Mouse (Mus musculus): ENCODE data around the gene Tcf12. TPM values are rescaled to one million over a fixed set of nuclear protein-coding genes. Genes with fewer than 3 reads are reported as not detected.

The Tcf12 gene
- polyA plus RNA-seq, 1 experiment = 78.1 TPM

DNA sequence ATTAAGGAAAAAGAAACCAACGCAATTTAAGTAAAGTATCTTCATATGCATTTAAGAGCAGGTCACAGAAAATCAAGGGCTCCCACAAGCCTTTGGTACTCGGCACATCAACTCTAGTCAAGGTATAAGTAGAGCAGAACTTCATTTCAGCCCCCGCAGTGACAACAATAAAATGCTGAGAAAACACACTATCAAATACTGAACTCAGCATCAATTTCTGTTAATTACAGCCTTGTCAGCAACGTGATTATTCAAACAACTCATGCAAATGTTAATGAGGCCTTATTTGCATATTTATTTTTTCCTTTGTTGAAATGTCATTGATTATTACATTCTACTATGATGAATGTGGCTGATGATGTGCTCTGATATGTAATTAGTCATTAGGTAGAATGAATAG, 136.5 kb downstream of the Tcf12 start:
- 76% methylated on average over 4 of the region's 4 CpGs for WGBS
- Histone ChIP-seq H3K4me1 (ENCODE audit: control insufficient read depth, insufficient read depth, low read length) (peaks cover 14% of the 10 kb centered on the region), H3K4me3 (replicated peaks; ENCODE audit: extremely low read depth, low read depth, low read length) (no peak overlapping the region)
- TF ChIP-seq POLR2A (IDR thresholded peaks at IDR 0.05; ENCODE audit: borderline replicate concordance, extremely low read depth, low read depth, low read length) = no peak
- TF ChIP-seq CTCF (IDR thresholded peaks at IDR 0.05; ENCODE audit: insufficient read depth, low read length) = no peak
- no peak for DNase-seq

GRCm38 (mm10) chr9:71974541-71974959, 137.1 kb downstream of the Tcf12 start:
- Histone ChIP-seq H3K4me3 (replicated peaks; ENCODE audit: extremely low read depth, low read depth, low read length) (no peak overlapping the region), H3K4me1 (ENCODE audit: control insufficient read depth, insufficient read depth, low read length) (peaks cover 14% of the 10 kb centered on the region)
- TF ChIP-seq CTCF (IDR thresholded peaks at IDR 0.05; ENCODE audit: insufficient read depth, low read length) = no peak
- no peak for TF ChIP-seq POLR2A (IDR thresholded peaks at IDR 0.05; ENCODE audit: borderline replicate concordance, extremely low read depth, low read depth, low read length)
- no peak for DNase-seq
- 30% methylated on average over 2 of the region's 2 CpGs for WGBS

DNA sequence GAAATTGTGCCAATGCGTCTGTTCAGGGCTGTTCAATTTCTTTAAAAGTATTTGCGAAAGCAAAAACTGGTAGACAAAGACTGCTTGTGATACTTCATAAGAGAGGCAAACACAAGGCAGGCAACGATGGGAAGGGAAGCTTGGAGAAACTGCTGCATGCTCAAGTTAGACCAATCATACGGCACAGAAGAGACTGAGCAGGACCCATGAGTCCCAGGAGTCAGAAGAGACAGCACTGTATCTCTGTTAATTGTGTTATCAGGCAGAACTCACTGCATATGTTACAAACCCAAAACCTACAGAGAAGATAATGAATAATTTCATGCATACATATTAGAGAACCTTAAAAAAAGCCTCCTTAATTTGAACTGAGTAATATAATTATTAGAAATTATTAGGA, 147.6 kb downstream of the Tcf12 start:
- WGBS = 79% methylated on average over 4 of the region's 4 CpGs
- no peak for DNase-seq
- peaks cover 6% of the 10 kb centered on the region for H3K4me1 ChIP-seq (ENCODE audit: control insufficient read depth, insufficient read depth, low read length)
- TF ChIP-seq CTCF (IDR thresholded peaks at IDR 0.05; ENCODE audit: insufficient read depth, low read length) = no peak
- no peak for TF ChIP-seq POLR2A (IDR thresholded peaks at IDR 0.05; ENCODE audit: borderline replicate concordance, extremely low read depth, low read depth, low read length)
- H3K4me3 ChIP-seq (replicated peaks; ENCODE audit: extremely low read depth, low read depth, low read length) = no peak overlapping the region

GRCm38 (mm10) chr9:71960026-71960396, 151.7 kb downstream of the Tcf12 start:
- TF ChIP-seq CTCF (IDR thresholded peaks at IDR 0.05; ENCODE audit: insufficient read depth, low read length) = peak; percentile 19; the same call in 1 of the 2 replicates
- no peak for TF ChIP-seq POLR2A (IDR thresholded peaks at IDR 0.05; ENCODE audit: borderline replicate concordance, extremely low read depth, low read depth, low read length)
- Histone ChIP-seq H3K4me3 (replicated peaks; ENCODE audit: extremely low read depth, low read depth, low read length) (peak overlapping the region; percentile 32), H3K4me1 (ENCODE audit: control insufficient read depth, insufficient read depth, low read length) (peaks cover 11% of the 10 kb centered on the region)
- DNase-seq = no peak

DNA sequence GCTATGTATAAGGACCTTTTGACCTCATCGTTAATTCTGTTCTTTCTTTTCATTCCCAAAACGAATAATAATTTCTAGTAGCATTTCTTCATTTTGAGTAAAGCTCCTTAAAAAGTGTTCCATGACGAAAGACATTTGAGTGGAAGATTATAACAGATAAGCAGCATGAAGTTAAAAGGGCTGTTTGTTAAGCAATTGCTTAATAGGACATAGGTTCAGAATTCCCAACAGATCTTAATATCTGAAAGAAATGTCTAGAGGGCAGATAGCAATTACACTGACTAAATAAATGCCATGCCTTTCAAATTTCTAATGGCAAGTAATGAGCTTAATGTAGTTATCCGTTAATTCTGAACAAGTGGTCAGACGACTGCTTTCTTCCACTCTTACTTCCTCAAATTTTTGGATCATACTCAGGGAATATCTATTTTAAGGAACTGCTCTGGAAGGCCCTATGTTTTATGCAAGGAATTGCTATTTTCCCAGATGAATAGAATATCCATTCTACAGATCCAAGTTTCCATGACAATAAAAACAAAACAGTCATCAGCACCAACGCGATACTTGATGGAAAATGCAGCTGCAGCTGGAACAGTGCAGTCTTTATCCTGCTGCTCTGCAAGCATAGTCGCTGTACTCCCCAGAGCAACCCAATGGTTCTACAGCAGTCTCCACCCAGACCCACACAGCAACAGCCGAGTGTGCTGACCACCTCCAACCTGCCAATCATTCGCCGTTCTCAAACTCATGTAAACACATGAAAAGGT, 152.2 kb downstream of the Tcf12 start:
- Histone ChIP-seq H3K4me3 (replicated peaks; ENCODE audit: extremely low read depth, low read depth, low read length) (peak overlapping the region; percentile 32), H3K4me1 (ENCODE audit: control insufficient read depth, insufficient read depth, low read length) (peaks cover 11% of the 10 kb centered on the region)
- no peak for DNase-seq
- TF ChIP-seq POLR2A (IDR thresholded peaks at IDR 0.05; ENCODE audit: borderline replicate concordance, extremely low read depth, low read depth, low read length) = no peak
- WGBS = 39% methylated on average over 11 of the region's 11 CpGs

DNA sequence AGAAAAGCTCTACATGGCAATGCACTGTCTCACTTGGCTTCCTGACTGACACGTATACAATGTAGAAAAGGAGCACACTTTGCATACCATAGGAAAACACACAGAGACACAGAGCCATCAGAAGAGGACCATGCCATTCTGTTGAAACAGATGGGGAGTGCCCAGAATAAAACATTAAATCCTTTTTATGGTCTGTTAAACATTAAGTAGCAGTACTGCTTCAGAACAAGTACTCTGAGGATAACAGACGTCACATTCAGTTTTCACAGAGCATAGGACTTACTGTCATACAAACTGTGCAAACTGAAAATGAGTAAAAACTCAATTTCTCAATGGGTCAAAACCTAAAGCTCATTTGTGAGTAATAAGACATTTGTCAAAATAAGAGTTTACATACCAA, 158.5 kb downstream of the Tcf12 start:
- DNase-seq = no peak
- no peak overlapping the region for H3K4me3 ChIP-seq (replicated peaks; ENCODE audit: extremely low read depth, low read depth, low read length)
- H3K4me1 ChIP-seq (ENCODE audit: control insufficient read depth, insufficient read depth, low read length) = peaks cover 10% of the 10 kb centered on the region
- no peak for TF ChIP-seq CTCF (IDR thresholded peaks at IDR 0.05; ENCODE audit: insufficient read depth, low read length)
- TF ChIP-seq POLR2A (IDR thresholded peaks at IDR 0.05; ENCODE audit: borderline replicate concordance, extremely low read depth, low read depth, low read length) = no peak
- 73% methylated on average over 2 of the region's 2 CpGs for WGBS

GRCm38 (mm10) chr9:71952621-71953076, 159.0 kb downstream of the Tcf12 start:
- H3K4me3 ChIP-seq (replicated peaks; ENCODE audit: extremely low read depth, low read depth, low read length) = no peak overlapping the region
- TF ChIP-seq CTCF (IDR thresholded peaks at IDR 0.05; ENCODE audit: insufficient read depth, low read length) (no peak), POLR2A (IDR thresholded peaks at IDR 0.05; ENCODE audit: borderline replicate concordance, extremely low read depth, low read depth, low read length) (no peak)
- 89% methylated on average over 1 of the region's 1 CpGs for WGBS
- DNase-seq = no peak
- peaks cover 10% of the 10 kb centered on the region for H3K4me1 ChIP-seq (ENCODE audit: control insufficient read depth, insufficient read depth, low read length)

DNA sequence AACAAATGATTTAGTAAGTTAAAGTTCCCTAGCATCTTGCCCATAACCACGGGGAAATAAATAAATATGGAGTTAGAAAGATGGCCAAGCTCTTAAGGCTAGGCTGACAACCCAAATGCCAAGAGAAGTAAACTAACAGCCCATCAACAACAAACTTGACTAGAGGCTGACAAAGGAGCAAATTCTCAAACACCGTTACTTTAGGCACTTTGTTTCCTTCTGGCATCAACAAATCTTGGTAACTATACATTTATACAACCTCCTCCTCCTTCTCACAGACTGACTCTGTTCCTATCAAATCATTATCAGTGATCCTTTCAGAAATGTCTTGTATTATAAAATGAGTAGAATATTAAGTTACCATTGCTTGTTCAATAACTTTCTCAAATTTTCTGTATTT, 159.7 kb downstream of the Tcf12 start:
- WGBS = 63% methylated on average over 2 of the region's 2 CpGs
- no peak overlapping the region for H3K4me3 ChIP-seq (replicated peaks; ENCODE audit: extremely low read depth, low read depth, low read length)
- no peak for DNase-seq

GRCm38 (mm10) chr9:71951341-71951740, 160.3 kb downstream of the Tcf12 start:
- Histone ChIP-seq H3K4me3 (replicated peaks; ENCODE audit: extremely low read depth, low read depth, low read length) (no peak overlapping the region), H3K4me1 (ENCODE audit: control insufficient read depth, insufficient read depth, low read length) (peaks cover 6% of the 10 kb centered on the region)
- DNase-seq = no peak
- WGBS = 55% methylated on average over 4 of the region's 4 CpGs
- no peak for TF ChIP-seq CTCF (IDR thresholded peaks at IDR 0.05; ENCODE audit: insufficient read depth, low read length)
- no peak for TF ChIP-seq POLR2A (IDR thresholded peaks at IDR 0.05; ENCODE audit: borderline replicate concordance, extremely low read depth, low read depth, low read length)

More for the DNA sequence above, 159.7 kb downstream of the Tcf12 start:
- peaks cover 10% of the 10 kb centered on the region for H3K4me1 ChIP-seq (ENCODE audit: control insufficient read depth, insufficient read depth, low read length)
- TF ChIP-seq POLR2A (IDR thresholded peaks at IDR 0.05; ENCODE audit: borderline replicate concordance, extremely low read depth, low read depth, low read length) = no peak
- TF ChIP-seq CTCF (IDR thresholded peaks at IDR 0.05; ENCODE audit: insufficient read depth, low read length) = no peak

- WGBS = 92% methylated on average over 4 of the region's 4 CpGs
- Histone ChIP-seq H3K4me1 (ENCODE audit: control insufficient read depth, insufficient read depth, low read length) (peaks cover 3% of the 10 kb centered on the region), H3K4me3 (replicated peaks; ENCODE audit: extremely low read depth, low read depth, low read length) (no peak overlapping the region)
- DNase-seq = no peak
- TF ChIP-seq POLR2A (IDR thresholded peaks at IDR 0.05; ENCODE audit: borderline replicate concordance, extremely low read depth, low read depth, low read length) (no peak), CTCF (IDR thresholded peaks at IDR 0.05; ENCODE audit: insufficient read depth, low read length) (no peak)
These were observed 166.9 kb downstream of the Tcf12 start for GRCm38 (mm10) chr9:71944801-71945200.
